In the genomic region with DNA sequence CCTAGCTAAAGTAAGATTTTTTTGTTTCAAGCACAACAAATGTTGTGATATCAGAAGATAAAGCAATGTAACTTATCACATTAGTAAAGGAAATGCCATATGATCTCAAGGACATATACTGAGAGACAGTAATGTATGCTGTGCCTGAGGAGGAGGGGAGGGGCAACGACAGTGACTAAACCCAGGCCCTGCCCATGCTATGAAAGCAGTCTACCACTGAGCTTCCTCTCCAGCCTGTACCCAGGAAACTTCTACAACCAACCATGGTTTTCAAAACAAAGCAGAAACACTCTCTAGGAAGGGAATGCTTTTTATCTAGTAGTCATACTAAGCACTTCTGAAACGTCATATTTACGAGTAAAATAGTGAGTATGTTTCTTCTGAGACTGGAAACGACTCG, we compare ENCODE assay signal across 25 mouse cellular contexts.
"Had no signal": no experiment of that assay in that cellular context is flagged by ENCODE, and none has a peak within 500 bp of the region (broad histone marks: within the 10 kb centered on the region; RNA-seq: fewer than 3 reads in every experiment).

No protein-coding gene starts in this region.

- H3K27ac ChIP-seq: gastrocnemius, adult 2 months; heart, adult 2 months; hindbrain, embryonic 10.5 days; hindbrain, embryonic 12.5 days; hindbrain, embryonic 14.5 days; intestine, embryonic 15.5 days; kidney, postnatal 0 days; layer of hippocampus, adult 2 months; limb, embryonic 10.5 days; limb, embryonic 12.5 days; liver, embryonic 12.5 days; liver, embryonic 14.5 days had no signal

- H3K9ac ChIP-seq: heart, embryonic 12.5 days; hindbrain, embryonic 12.5 days; hindbrain, embryonic 14.5 days; intestine, embryonic 15.5 days; limb, embryonic 12.5 days; liver, embryonic 12.5 days; liver, embryonic 14.5 days had no signal

- ATAC-seq: hindbrain, embryonic 16.5 days; inflammation-experienced regulatory T-cells, adult 6 months; intestine, embryonic 15.5 days; intestine, postnatal 0 days; liver, embryonic 12.5 days had no signal

- H3K27me3 ChIP-seq: heart, embryonic 12.5 days; hindbrain, embryonic 12.5 days; intestine, embryonic 15.5 days; limb, embryonic 12.5 days; liver, embryonic 12.5 days had no signal

- H3K4me1 ChIP-seq: limb, embryonic 10.5 days; limb, embryonic 12.5 days had no signal

- DNase-seq: gastrocnemius, adult 2 months; gastrocnemius, postnatal 10 days; gastrocnemius, postnatal 25 days; heart, adult 2 months; heart, postnatal 10 days; heart, postnatal 4 days; kidney, adult 18-20 months; kidney, adult 9 months; kidney, postnatal 14 days; kidney, postnatal 36 days; layer of hippocampus, postnatal 36 days had no signal

- H3K4me2 ChIP-seq: heart, embryonic 12.5 days; hindbrain, embryonic 12.5 days; hindbrain, embryonic 14.5 days; intestine, embryonic 15.5 days; limb, embryonic 12.5 days; liver, embryonic 12.5 days had no signal

- H3K4me3 ChIP-seq: gastrocnemius, adult 2 months; heart, adult 2 months; heart, embryonic 12.5 days; hindbrain, embryonic 10.5 days; hindbrain, embryonic 12.5 days; intestine, embryonic 15.5 days; layer of hippocampus, adult 2 months; limb, embryonic 10.5 days; limb, embryonic 12.5 days; liver, embryonic 12.5 days had no signal

- H3K9me3 ChIP-seq: heart, embryonic 12.5 days; hindbrain, embryonic 10.5 days; hindbrain, embryonic 12.5 days; intestine, embryonic 15.5 days; limb, embryonic 10.5 days; limb, embryonic 12.5 days; liver, embryonic 12.5 days had no signal
